10 mouse cellular contexts compared by ENCODE assay signal in the genomic region with DNA sequence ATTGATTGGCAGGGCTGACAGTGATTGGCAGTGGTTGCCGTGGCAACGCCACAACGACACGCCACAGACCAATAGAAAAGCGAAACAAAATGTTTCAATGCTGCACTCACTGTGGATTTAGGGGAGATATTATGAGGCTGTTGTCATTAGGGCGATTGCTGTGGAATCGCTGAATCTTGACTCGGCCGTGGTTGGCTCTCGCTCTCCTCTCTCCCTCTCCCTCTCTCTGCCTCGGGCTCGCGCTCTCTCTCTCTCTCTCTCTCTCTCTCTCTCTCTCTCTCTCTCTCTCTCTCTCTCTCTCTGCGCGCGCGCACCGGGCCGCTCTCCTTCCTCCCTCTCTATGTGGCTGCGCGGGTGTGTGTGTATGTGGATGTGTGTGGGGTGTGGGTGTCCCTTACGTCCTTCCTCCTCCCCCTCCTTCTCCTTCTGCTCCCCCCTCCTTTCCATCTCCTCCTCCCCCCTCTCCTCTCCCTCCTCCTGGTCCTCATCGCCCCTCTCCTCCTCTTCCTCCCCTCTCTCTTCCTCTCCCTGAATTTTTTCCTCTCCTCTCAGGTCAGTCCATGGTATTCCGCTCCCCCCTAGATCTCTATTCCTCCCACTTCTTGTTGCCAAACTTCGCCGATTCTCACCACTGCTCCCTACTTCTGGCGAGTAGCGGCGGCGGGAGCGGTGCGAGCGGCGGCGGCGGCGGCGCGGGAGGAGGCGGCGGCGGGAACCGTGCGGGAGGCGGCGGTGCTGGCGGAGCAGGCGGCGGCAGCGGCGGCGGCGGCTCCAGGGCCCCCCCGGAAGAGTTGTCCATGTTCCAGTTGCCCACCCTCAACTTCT. TPM values are rescaled to one million over a fixed set of nuclear protein-coding genes. Genes with fewer than 3 reads are reported as not detected.
DNase-seq lines count a peak whose midpoint lies in the region; ATAC-seq and TF ChIP-seq lines count a peak whose summit lies in the region.
"Had no signal": no experiment of that assay in that cellular context is flagged by ENCODE, and none has a peak within 500 bp of the region (broad histone marks: within the 10 kb centered on the region; RNA-seq: fewer than 3 reads in every experiment).

No protein-coding gene starts in this region.

- no peak overlapping the region for H3K9ac ChIP-seq in intestine, postnatal 0 days (ENCODE audit: low read depth, low read length)

- H3K4me3 ChIP-seq in embryonic facial prominence, embryonic 10.5 days: peak overlapping the region; percentile 61
- H3K4me3 ChIP-seq in intestine, postnatal 0 days (ENCODE audit: low read depth, low read length): peak overlapping the region; percentile 27
- H3K4me3 ChIP-seq in thymus, adult 2 months (ENCODE audit: control insufficient read depth, insufficient read depth, low read length): no peak overlapping the region
- H3K4me3 ChIP-seq: left cerebral cortex, adult 2 months had no signal

- TF ChIP-seq POLR2A in thymus, adult 2 months (IDR thresholded peaks at IDR 0.05; ENCODE audit: control insufficient read depth, extremely low read depth, insufficient read depth, low read length, poor library complexity): no peak

- H3K36me3 ChIP-seq in embryonic facial prominence, embryonic 10.5 days (replicated peaks): no peaks in the 10 kb centered on the region; the same call in 1 of the 2 replicates
- no peaks in the 10 kb centered on the region for H3K36me3 ChIP-seq in intestine, postnatal 0 days (ENCODE audit: control insufficient read depth, insufficient read depth)
- H3K36me3 ChIP-seq in thymus, adult 2 months (ENCODE audit: control insufficient read depth, insufficient read depth, low read length): no peaks in the 10 kb centered on the region

- H3K27ac ChIP-seq in embryonic facial prominence, embryonic 10.5 days (replicated peaks): peak overlapping the region; percentile 87
- no peak overlapping the region for H3K27ac ChIP-seq in intestine, postnatal 0 days (ENCODE audit: low read depth, low read length)
- no peak overlapping the region for H3K27ac ChIP-seq in thymus, adult 2 months (ENCODE audit: control insufficient read depth, insufficient read depth, low read length)
- H3K27ac ChIP-seq: left cerebral cortex, adult 2 months had no signal

- TF ChIP-seq CTCF in intestine, postnatal 0 days (IDR thresholded peaks at IDR 0.05; ENCODE audit: low read depth): no peak
- TF ChIP-seq CTCF in thymus, adult 2 months (IDR thresholded peaks at IDR 0.05; ENCODE audit: borderline replicate concordance, control insufficient read depth, extremely low read depth, insufficient read depth, low read length, poor library complexity): no peak

- peak; percentile 17 to 48 for DNase-seq in layer of hippocampus, adult 18-20 months (ENCODE audit: low spot score in 2 of 2)
- no peak for DNase-seq in layer of hippocampus, adult 8-10 months (ENCODE audit: low spot score in 2 of 2)
- peak; percentile 76 for DNase-seq in embryonic facial prominence, embryonic 10.5 days (ENCODE audit: low spot score)
- DNase-seq in retina, embryonic 14.5 days (ENCODE audit: low spot score): peak; percentile 95
- no peak for DNase-seq in thymus, adult 2 months
- DNase-seq in gastrocnemius, postnatal 10 days: no peak
- DNase-seq in adrenal gland, adult (ENCODE audit: inconsistent age in 2 of 2, low spot score in 1 of 2): no peak
- DNase-seq: thymus, postnatal 14 days had no signal

- H3K27me3 ChIP-seq in embryonic facial prominence, embryonic 10.5 days (replicated peaks; ENCODE audit: low read depth, poor library complexity, severe bottlenecking): peaks cover 100% of the 10 kb centered on the region
- peaks cover 96% of the 10 kb centered on the region for H3K27me3 ChIP-seq in intestine, postnatal 0 days (replicated peaks; ENCODE audit: control insufficient read depth, insufficient read depth, low read length)
- peaks cover 16% of the 10 kb centered on the region for H3K27me3 ChIP-seq in thymus, adult 2 months (ENCODE audit: control insufficient read depth, insufficient read depth, low read length)

- H3K4me2 ChIP-seq in intestine, postnatal 0 days (replicated peaks; ENCODE audit: low read depth): peak overlapping the region; percentile 51

- H3K4me1 ChIP-seq in embryonic facial prominence, embryonic 10.5 days: peaks cover 52% of the 10 kb centered on the region
- H3K4me1 ChIP-seq in intestine, postnatal 0 days (replicated peaks; ENCODE audit: control insufficient read depth, insufficient read depth, low read length): no peaks in the 10 kb centered on the region
- no peaks in the 10 kb centered on the region for H3K4me1 ChIP-seq in thymus, adult 2 months (replicated peaks; ENCODE audit: control insufficient read depth, insufficient read depth, low read length)

- no peaks in the 10 kb centered on the region for H3K9me3 ChIP-seq in embryonic facial prominence, embryonic 10.5 days
- no peaks in the 10 kb centered on the region for H3K9me3 ChIP-seq in intestine, postnatal 0 days (ENCODE audit: control insufficient read depth)

- ATAC-seq in intestine, postnatal 0 days: no peak

- under 1% methylated on average over 53 of the region's 54 CpGs for WGBS in embryonic facial prominence, embryonic 10.5 days
- WGBS in intestine, postnatal 0 days: under 1% methylated on average over 54 of the region's 54 CpGs
- WGBS in thymus, adult 2 months: 3% methylated on average over 51 of the region's 54 CpGs

RNA-seq across cellular contexts. Expression of a gene that starts 7.5 kb away (rescaled TPM):
- total RNA-seq in layer of hippocampus, adult 18-20 months (2021): under 1 TPM; 0.28 to 0.30 TPM
- total RNA-seq in layer of hippocampus, adult 8-10 months (2022): under 1 TPM in 2 of 4 experiments, not detected in 2; 0.20 to 0.25 TPM
- 8.8 and 13.1 TPM in 2 replicates for polyA plus RNA-seq in embryonic facial prominence, embryonic 10.5 days (2016; fragmentation: Nextera tagmentation; extraction: Ambion mirVana)
- not detected in 2 replicates for polyA plus RNA-seq in intestine, postnatal 0 days (2015; fragmentation: Nextera tagmentation; extraction: Ambion mirVana)
- polyA plus RNA-seq in thymus, adult 2 months (2012; rRNA removed): 0.05 and 0.08 TPM in 2 replicates
- total RNA-seq in gastrocnemius, postnatal 10 days (2021): not detected

Comparison
In these comparisons a context has a peak if more than half of its experiments do, and no peak if none do; other contexts are left out.
1. DNase-seq: peak in layer of hippocampus, adult 18-20 months (2 of 2), embryonic facial prominence, embryonic 10.5 days (single experiment) and retina, embryonic 14.5 days (single experiment); none in layer of hippocampus, adult 8-10 months (0 of 2), thymus, adult 2 months (single experiment), gastrocnemius, postnatal 10 days (single experiment) and adrenal gland, adult (0 of 2).